Mouse (Mus musculus) forebrain, embryonic 14.5 days (tissue): ENCODE measurements around the gene Rnf103. TPM values are rescaled to one million over a fixed set of nuclear protein-coding genes. Genes with fewer than 3 reads are reported as not detected.
"Not testable (repeated sequence)": the region's sequence is repeated elsewhere in the genome, so short reads cannot be mapped to it uniquely, and the experiment has no call there.

Source experiments
- ATAC-seq: fragments of 200-750 bp; cut with Nextera tagmentation; 2 replicates; pipeline ENCODE4 v1.8.0; 2017; ENCODE audit warnings: mild to moderate bottlenecking, moderate library complexity
- DNase-seq: peaks from one replicate; pipeline ENCODE4 v3.0.0-alpha.2; 2015; ENCODE audit warnings: low spot score
- H3K27ac ChIP-seq: fragments of 300-500 bp; sonication (generic); 2 replicates; pipeline ENCODE4 v1.5.1; 2014; ENCODE audit warnings: low read depth, mild to moderate bottlenecking, control low read depth, low read length, moderate library complexity
- H3K27me3 ChIP-seq: fragments of 300-500 bp; sonication (generic); replicated peaks from 2 replicates; pipeline ENCODE4 v1.6.1; 2014; ENCODE audit warnings: low read length, control low read depth, mixed read lengths; ENCODE audit not compliant: control insufficient read depth, insufficient read depth
- H3K36me3 ChIP-seq: fragments of 300-500 bp; sonication (generic); 2 replicates; pipeline ENCODE4 v1.6.1; 2014; ENCODE audit warnings: low read length, control low read depth; ENCODE audit not compliant: control insufficient read depth, insufficient read depth
- H3K4me1 ChIP-seq: fragments of 300-500 bp; sonication (generic); 2 replicates; pipeline ENCODE4 v1.6.1; 2014; ENCODE audit warnings: antibody characterized with exemption, low read length, control low read depth; ENCODE audit not compliant: control insufficient read depth, insufficient read depth
- H3K4me2 ChIP-seq: fragments of 300-500 bp; sonication (generic); 2 replicates; pipeline ENCODE4 v1.6.1; 2014; ENCODE audit warnings: mild to moderate bottlenecking, control low read depth, low read length
- H3K4me3 ChIP-seq: fragments of 300-500 bp; sonication (generic); 2 replicates; pipeline ENCODE4 v1.5.1; 2014; ENCODE audit warnings: low read depth, low read length, control low read depth
- H3K9ac ChIP-seq: fragments of 300-500 bp; sonication (generic); 2 replicates; pipeline ENCODE4 v1.6.1; 2014; ENCODE audit warnings: mild to moderate bottlenecking, low read length, control low read depth, moderate library complexity
- H3K9me3 ChIP-seq: fragments of 300-500 bp; sonication (generic); replicated peaks from 2 replicates; pipeline ENCODE4 v1.6.1; 2016; ENCODE audit warnings: low read length, control low read depth, mixed read lengths; ENCODE audit not compliant: control insufficient read depth
- whole genome bisulfite sequencing: fragments of 180-500 bp; shearing (Covaris S2); extraction: QIAGEN DNeasy Blood & Tissue Kit; methylation state at CpG from one replicate; pipeline ENCODE4 v1.1.7; 2014; 5-methylcytosine and 5-hydroxymethylcytosine counted together
- polyA plus RNA-seq: library from polyadenylated mRNA; unstranded; fragments of >200 nt; fragmentation: Nextera tagmentation; extraction: Ambion mirVana; gene quantifications from 2 replicates; pipeline ENCODE4 v1.2.1, GENCODE M21; 2014

The Rnf103 gene
- 22.8 and 26.0 TPM in 2 replicates for polyA plus RNA-seq

DNA sequence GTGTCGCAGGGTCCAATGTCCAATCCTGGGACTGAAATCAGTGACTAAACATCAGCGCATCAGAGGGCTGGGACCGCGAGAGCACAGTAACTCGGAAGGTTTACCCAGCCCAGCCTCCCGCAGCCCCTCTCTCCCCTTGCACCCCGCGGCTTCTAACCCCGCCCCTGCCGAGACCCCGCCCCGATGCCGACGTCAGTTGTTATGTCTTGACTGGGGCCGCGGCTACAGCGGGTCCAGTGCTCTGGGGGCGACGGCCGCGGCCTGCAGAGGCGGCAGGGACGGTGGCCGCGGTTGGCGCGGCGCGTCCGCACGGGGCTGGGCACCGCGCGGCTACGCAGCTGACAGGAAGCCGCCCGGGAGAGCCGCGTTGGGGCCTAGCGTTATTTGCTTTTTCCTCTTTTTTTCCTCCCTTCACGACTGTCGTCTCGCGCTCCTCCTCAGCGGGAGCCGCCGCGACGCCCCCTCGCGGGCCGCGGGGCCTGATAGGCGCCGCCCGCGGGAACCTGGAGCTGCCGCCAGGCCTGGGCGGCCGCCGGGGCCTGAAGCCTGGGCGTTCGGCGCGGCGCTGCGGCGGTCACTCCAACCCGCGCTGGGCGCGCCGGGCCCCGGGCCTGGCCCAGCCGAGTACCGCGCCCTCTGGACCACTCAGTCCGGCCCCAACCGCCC lies at the start of gene Rnf103:
Gene Rnf103 (plus strand): TSS at position 220 of the 666 bp plus-strand sequence.
- Histone ChIP-seq H3K9me3 (no peaks in the 10 kb centered on the region), H3K27ac (peak within 1 kb of the TSS; percentile 98), H3K4me3 (peak within 1 kb of the TSS; percentile 82), H3K4me2 (peak within 1 kb of the TSS; percentile 66), H3K9ac (peak within 1 kb of the TSS; percentile 100), H3K36me3 (no peaks in the 10 kb centered on the region), H3K27me3 (no peaks in the 10 kb centered on the region), H3K4me1 (peaks cover 12% of the 10 kb centered on the region)
- DNase-seq (peak; percentile 96), ATAC-seq (peak; percentile 98)
- under 1% methylated on average over 63 of the region's 79 CpGs for WGBS

DNA sequence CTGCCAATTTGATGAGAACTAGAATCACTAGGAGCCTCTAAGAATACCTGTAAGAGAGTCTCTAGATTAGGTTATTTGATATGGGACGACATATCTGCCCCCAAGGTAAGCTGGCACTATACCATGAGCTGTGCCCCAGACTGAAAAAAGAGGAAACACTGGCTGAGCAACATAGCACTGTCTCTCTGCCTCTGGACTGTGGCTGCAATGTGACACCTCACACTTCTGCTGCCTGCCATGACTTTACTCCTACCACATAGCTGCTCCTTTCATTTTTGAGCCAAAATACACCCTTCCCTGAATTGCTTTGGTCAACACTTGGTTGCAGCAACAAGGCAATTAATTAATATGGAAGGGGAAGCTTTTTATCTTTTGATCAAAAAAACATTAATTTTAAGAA lies 48.9 kb upstream of the Rnf103 start:
- no peak for DNase-seq
- 62% methylated on average over 1 of the region's 1 CpGs for WGBS
- Histone ChIP-seq H3K36me3 (no peaks in the 10 kb centered on the region), H3K9ac (no peak overlapping the region), H3K27me3 (no peaks in the 10 kb centered on the region), H3K4me2 (no peak overlapping the region), H3K27ac (no peak overlapping the region), H3K4me3 (no peak overlapping the region), H3K9me3 (no peaks in the 10 kb centered on the region), H3K4me1 (0 out of 2 replicates have a peak, but pooled peaks cover 7% of the 10 kb centered on the region)
- no peak for ATAC-seq

GRCm38 (mm10) chr6:71445560-71445959 lies 48.1 kb upstream of the Rnf103 start:
- WGBS = 85% methylated on average over 6 of the region's 6 CpGs
- no peak for DNase-seq
- no peaks in the 10 kb centered on the region for H3K9me3 ChIP-seq
- H3K9ac ChIP-seq = no peak overlapping the region
- 0 out of 2 replicates have a peak, but pooled peaks cover 7% of the 10 kb centered on the region for H3K4me1 ChIP-seq
- H3K36me3 ChIP-seq = no peaks in the 10 kb centered on the region
- H3K27me3 ChIP-seq = no peaks in the 10 kb centered on the region
- no peak overlapping the region for H3K4me2 ChIP-seq
- no peak for ATAC-seq
- no peak overlapping the region for H3K27ac ChIP-seq
- H3K4me3 ChIP-seq = no peak overlapping the region

- Histone ChIP-seq H3K4me2 (no peak overlapping the region), H3K9ac (no peak overlapping the region), H3K4me3 (no peak overlapping the region), H3K36me3 (no peaks in the 10 kb centered on the region), H3K4me1 (no peaks in the 10 kb centered on the region), H3K27ac (no peak overlapping the region), H3K27me3 (no peaks in the 10 kb centered on the region), H3K9me3 (no peaks in the 10 kb centered on the region)
- ATAC-seq (no peak), DNase-seq (no peak)
- 87% methylated on average over 2 of the region's 2 CpGs for WGBS
Measured at GRCm38 (mm10) chr6:71452792-71453191, 40.9 kb upstream of the Rnf103 start.

DNA sequence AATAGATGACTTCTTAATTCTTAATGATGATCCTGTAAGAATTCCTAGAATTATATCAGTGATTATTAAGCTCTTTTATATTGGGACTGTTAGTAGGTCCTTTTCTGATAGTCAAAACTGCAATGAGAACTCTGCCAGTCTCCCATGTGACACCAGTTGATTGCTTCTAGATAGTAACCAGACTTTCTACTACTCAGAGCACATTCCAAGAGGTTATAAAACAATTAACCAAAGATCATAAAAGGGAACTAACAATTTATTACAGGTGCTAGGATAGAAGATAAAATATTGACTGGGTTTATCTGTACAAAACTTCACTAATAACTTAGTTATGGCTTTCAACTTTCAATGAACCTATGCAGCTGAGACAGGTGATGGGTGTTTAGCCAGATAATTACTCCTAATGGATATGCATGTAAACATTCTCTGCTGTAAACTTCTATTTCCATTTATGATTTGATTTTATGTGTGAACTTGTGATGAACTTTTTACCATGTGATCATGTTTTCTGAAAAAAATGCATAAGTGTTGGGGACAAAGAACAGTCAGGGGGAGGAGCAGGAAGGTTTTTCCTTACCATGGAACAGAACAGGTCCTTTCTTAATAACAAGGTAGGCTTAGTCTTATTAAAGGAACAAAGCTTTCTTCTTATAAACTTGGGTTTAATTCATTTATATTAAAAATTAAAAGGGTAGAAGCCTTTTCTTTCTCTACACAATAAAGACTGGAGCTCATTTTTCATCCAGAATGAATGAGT lies 39.5 kb upstream of the Rnf103 start:
- H3K9me3 ChIP-seq, H3K4me1 ChIP-seq, ATAC-seq, H3K27ac ChIP-seq, H3K36me3 ChIP-seq, H3K4me3 ChIP-seq, H3K27me3 ChIP-seq, H3K9ac ChIP-seq, DNase-seq, H3K4me2 ChIP-seq: not testable (repeated sequence)

DNA sequence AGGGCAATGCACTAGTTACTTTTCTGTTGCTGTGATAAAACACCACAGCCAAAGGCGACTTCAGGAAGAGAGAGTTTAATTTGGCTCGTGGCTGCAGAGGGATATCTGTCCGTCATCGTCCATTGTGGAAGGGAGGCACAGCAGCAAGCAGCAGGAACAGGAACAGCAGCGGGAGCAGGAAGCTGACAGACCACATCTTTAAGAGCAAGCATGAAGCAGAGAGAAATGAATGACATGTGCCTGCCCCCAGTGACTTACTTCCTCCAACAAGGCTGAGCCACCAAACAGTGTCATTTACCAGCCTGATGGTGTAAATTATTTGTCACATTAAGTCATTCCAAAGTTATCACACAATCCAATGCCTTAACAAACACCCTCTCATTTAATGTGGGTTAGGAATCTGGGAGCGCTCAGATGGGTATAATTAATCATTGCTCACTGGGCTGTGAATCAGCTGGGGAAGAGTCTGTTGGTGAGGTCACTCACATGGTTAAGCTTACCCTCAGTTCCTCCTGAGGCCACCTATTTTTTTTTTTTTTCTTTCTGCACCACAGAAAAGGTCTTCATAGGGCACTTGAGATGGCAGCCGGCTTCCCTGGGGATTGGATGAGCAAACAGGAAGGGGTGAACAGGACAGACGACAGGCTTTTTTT lies 35.6 kb upstream of the Rnf103 start:
- H3K36me3 ChIP-seq = no peaks in the 10 kb centered on the region
- DNase-seq (no peak), ATAC-seq (no peak)
- no peak overlapping the region for H3K4me2 ChIP-seq
- H3K9ac ChIP-seq = no peak overlapping the region
- no peaks in the 10 kb centered on the region for H3K4me1 ChIP-seq
- 77% methylated on average over 8 of the region's 8 CpGs for WGBS
- no peaks in the 10 kb centered on the region for H3K27me3 ChIP-seq
- no peak overlapping the region for H3K27ac ChIP-seq
- no peak overlapping the region for H3K4me3 ChIP-seq
- H3K9me3 ChIP-seq = no peaks in the 10 kb centered on the region

- WGBS = 57% methylated on average over 3 of the region's 3 CpGs
- no peak overlapping the region for H3K9ac ChIP-seq
- no peak overlapping the region for H3K27ac ChIP-seq
- no peaks in the 10 kb centered on the region; the same call in 1 of the 2 replicates for H3K4me1 ChIP-seq
- no peaks in the 10 kb centered on the region for H3K36me3 ChIP-seq
- DNase-seq (peak; percentile 39), ATAC-seq (peak; percentile 42; the same call in 1 of the 2 replicates)
- no peak overlapping the region for H3K4me2 ChIP-seq
- no peaks in the 10 kb centered on the region for H3K27me3 ChIP-seq
- no peak overlapping the region for H3K4me3 ChIP-seq
- H3K9me3 ChIP-seq = no peaks in the 10 kb centered on the region
Measured at GRCm38 (mm10) chr6:71465146-71465545, 28.5 kb upstream of the Rnf103 start.

- H3K36me3 ChIP-seq = no peaks in the 10 kb centered on the region
- 73% methylated on average over 4 of the region's 4 CpGs for WGBS
- no peaks in the 10 kb centered on the region for H3K27me3 ChIP-seq
- H3K9me3 ChIP-seq = no peaks in the 10 kb centered on the region
- H3K4me2 ChIP-seq = no peak overlapping the region
- no peak overlapping the region for H3K9ac ChIP-seq
- no peak overlapping the region for H3K4me3 ChIP-seq
- peak; percentile 16 for DNase-seq
- no peak overlapping the region for H3K27ac ChIP-seq
- H3K4me1 ChIP-seq = no peaks in the 10 kb centered on the region; the same call in 1 of the 2 replicates
- no peak for ATAC-seq
Measured at GRCm38 (mm10) chr6:71467766-71468165, 25.9 kb upstream of the Rnf103 start.
